Comparison of ENCODE assay signal across 8 mouse cellular contexts in the genomic region with DNA sequence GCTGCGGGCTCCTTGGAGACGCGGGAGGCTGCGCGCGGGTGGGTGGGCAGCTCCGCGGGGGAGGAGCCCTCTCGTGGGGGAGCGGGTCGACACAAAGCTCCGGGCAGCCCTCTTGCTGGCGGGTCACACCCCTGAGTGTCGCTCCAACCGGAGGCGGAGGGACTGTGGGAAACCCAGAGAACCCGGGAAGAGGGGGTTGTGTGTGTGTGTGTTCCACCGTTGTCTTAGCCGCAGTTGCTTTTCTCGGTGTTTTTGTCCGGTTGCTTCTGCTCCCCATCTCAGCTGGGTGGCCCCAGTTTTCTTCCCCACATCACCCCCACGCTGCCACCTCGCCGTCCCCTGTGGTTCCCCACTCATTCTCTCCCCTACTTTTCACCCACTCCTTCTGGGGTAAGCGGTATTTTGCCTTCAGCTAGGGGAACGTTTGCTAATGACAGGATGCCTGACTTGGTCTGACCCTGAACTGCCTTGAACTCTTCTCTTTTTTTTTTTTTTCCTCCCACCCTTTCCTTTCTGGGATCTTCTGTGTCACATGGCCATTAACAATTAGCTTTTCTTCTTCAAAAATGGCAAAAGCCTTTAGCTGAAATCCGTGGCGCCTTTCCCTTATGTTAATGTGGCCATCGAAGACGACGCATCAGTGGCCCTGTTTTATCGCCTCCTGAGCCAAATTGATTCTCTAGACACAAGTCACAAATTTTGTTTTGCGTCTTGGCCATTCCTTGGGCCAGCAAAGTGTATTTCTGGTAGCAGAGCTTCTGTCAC. TPM values are rescaled to one million over a fixed set of nuclear protein-coding genes. Genes with fewer than 3 reads are reported as not detected.
DNase-seq lines count a peak whose midpoint lies in the region; ATAC-seq and TF ChIP-seq lines count a peak whose summit lies in the region.

No protein-coding gene starts in this region.

- H3K79me2 ChIP-seq in myocyte (ENCODE audit: control insufficient read depth, insufficient read depth) = peaks cover 52% of the 10 kb centered on the region

- 2% methylated on average over 33 of the region's 33 CpGs for WGBS in kidney, adult 2 months
- under 1% methylated on average over 20 of the region's 33 CpGs for WGBS in liver, embryonic 12.5 days (ENCODE audit: insufficient replicate concordance)

- H3K27ac ChIP-seq in kidney, adult 2 months (ENCODE audit: insufficient read depth, low read depth, low read length) = peak overlapping the region; percentile 98
- peak overlapping the region; percentile 99 for H3K27ac ChIP-seq in liver, embryonic 12.5 days

- TF ChIP-seq POLR2A in kidney, adult 2 months (IDR thresholded peaks at IDR 0.05; ENCODE audit: low read depth, low read length) = no peak
- no peak for TF ChIP-seq POLR2A in myocyte (IDR thresholded peaks at IDR 0.05; ENCODE audit: insufficient read length, low read depth)

- peak overlapping the region; percentile 78 for H3K4me3 ChIP-seq in kidney, adult 2 months (ENCODE audit: insufficient read depth, low read depth, low read length)
- H3K4me3 ChIP-seq in liver, embryonic 12.5 days = peak overlapping the region; percentile 99
- H3K4me3 ChIP-seq in myocyte = peak overlapping the region; percentile 47

- H3K4me1 ChIP-seq in kidney, adult 2 months (ENCODE audit: control insufficient read depth, insufficient read depth, low read length) = peaks cover 17% of the 10 kb centered on the region; the same call in 1 of the 2 replicates
- H3K4me1 ChIP-seq in liver, embryonic 12.5 days = peaks cover 54% of the 10 kb centered on the region

- POLR2A ChIA-PET in Patski (lab: Charles Lee) = interaction anchor here (0.7 to 1.9 kb wide), 5 partner anchors 34 to 111 kb away, joined by 3 to 8 read pairs (median 5); a partner anchor contains a TSS

- CTCF ChIA-PET in Patski (lab: Charles Lee) = interaction anchor here (1.0 to 2.6 kb wide), 6 partner anchors 33 to 131 kb away, joined by 3 to 11 read pairs (median 3); no protein-coding TSS in a partner anchor

- H3K9ac ChIP-seq in liver, embryonic 12.5 days = peak overlapping the region; percentile 99

- H3K9me3 ChIP-seq in liver, embryonic 12.5 days (replicated peaks) = no peaks in the 10 kb centered on the region

- H3K36me3 ChIP-seq in kidney, adult 2 months (ENCODE audit: control insufficient read depth, insufficient read depth, low read length) = no peaks in the 10 kb centered on the region
- no peaks in the 10 kb centered on the region for H3K36me3 ChIP-seq in liver, embryonic 12.5 days
- no peaks in the 10 kb centered on the region for H3K36me3 ChIP-seq in myocyte (ENCODE audit: control insufficient read depth, insufficient read depth)

- in situ Hi-C loops in Patski (cut with MboI; ENCODE audit: low pct_unique_long_range_greater_than_20kb) = loop anchor here (10.0 kb wide), 2 partner anchors 73 to 263 kb away; no protein-coding TSS in a partner anchor

- ATAC-seq in Patski = peak; percentile 34
- peak; percentile 42 for ATAC-seq in liver, embryonic 12.5 days

- peak overlapping the region; percentile 94 for H3ac ChIP-seq in myocyte (ENCODE audit: control insufficient read depth, insufficient read length)

- no peaks in the 10 kb centered on the region for H3K27me3 ChIP-seq in Patski
- no peaks in the 10 kb centered on the region for H3K27me3 ChIP-seq in kidney, adult 2 months (replicated peaks; ENCODE audit: control insufficient read depth, insufficient read depth, low read length)
- no peaks in the 10 kb centered on the region for H3K27me3 ChIP-seq in liver, embryonic 12.5 days (replicated peaks)
- no peaks in the 10 kb centered on the region for H3K27me3 ChIP-seq in myocyte (ENCODE audit: control insufficient read depth, insufficient read depth, insufficient read length)

- peak overlapping the region; percentile 79 for H3K4me2 ChIP-seq in liver, embryonic 12.5 days
- H3K4me2 ChIP-seq in myocyte (ENCODE audit: low read depth) = peak overlapping the region; percentile 75

- DNase-seq in CD4-positive helper T cell, adult 2 months (ENCODE audit: low read depth, low spot score) = peak; percentile 84
- DNase-seq in Patski (ENCODE audit: low read depth, low spot score) = no peak
- peak; percentile 71 for DNase-seq in embryo, embryonic 11 days
- DNase-seq in heart, adult 8-10 months (ENCODE audit: low spot score) = peak; percentile 61
- DNase-seq in kidney, adult 2 months = peak; percentile 59
- DNase-seq in yolk sac, embryonic 10.5 days (ENCODE audit: low spot score) = peak; percentile 47

- TF ChIP-seq CTCF in Patski (IDR thresholded peaks at IDR 0.05) = no peak
- TF ChIP-seq CTCF in kidney, adult 2 months (conservative IDR thresholded peaks at IDR 0.05; ENCODE audit: insufficient read depth, insufficient read length, low read depth, low read length) = no peak

TF ChIP-seq in myocyte, 11 proteins besides CTCF, POLR2A, EP300 and RAD21:
- TF ChIP-seq MYOD1 (IDR thresholded peaks at IDR 0.05; ENCODE audit: control insufficient read depth in 1 of 3, insufficient read length in 2 of 3, low read depth in 2 of 3) = no peak
- no peak for TF ChIP-seq TCF12 (IDR thresholded peaks at IDR 0.05; ENCODE audit: insufficient read depth, poor library complexity, severe bottlenecking)
- TF ChIP-seq TCF3 (IDR thresholded peaks at IDR 0.05; ENCODE audit: insufficient read length, low read depth) = no peak
- TF ChIP-seq CEBPB (IDR thresholded peaks at IDR 0.05; ENCODE audit: insufficient read depth, poor library complexity, severe bottlenecking) = no peak
- TF ChIP-seq USF1 (IDR thresholded peaks at IDR 0.05; ENCODE audit: low read depth) = peak; percentile 80
- TF ChIP-seq POLR2AphosphoS2 (IDR thresholded peaks at IDR 0.05; ENCODE audit: insufficient read length, low read depth) = peak; percentile 20
- no peak for TF ChIP-seq MAX (IDR thresholded peaks at IDR 0.05; ENCODE audit: low read depth)
- TF ChIP-seq SRF (IDR thresholded peaks at IDR 0.05; ENCODE audit: control insufficient read depth, insufficient read length, low read depth) = no peak
- no peak for TF ChIP-seq REST (IDR thresholded peaks at IDR 0.05; ENCODE audit: insufficient read depth, insufficient read length)
- no peak for TF ChIP-seq E2F4 (IDR thresholded peaks at IDR 0.05; ENCODE audit: insufficient read depth)
- no peak for TF ChIP-seq MYOG (IDR thresholded peaks at IDR 0.05; ENCODE audit: control insufficient read depth in 1 of 3, insufficient read depth in 1 of 3, insufficient read length in 2 of 3, low read depth in 2 of 3)

RNA-seq across cellular contexts. Expression of a gene that starts 1.0 kb away (rescaled TPM):
- polyA plus RNA-seq in Patski (2021) (29.9 TPM), myocyte (2012; fragmentation: generic; extraction: Trizol) (11.8 TPM)
- 10 to 100 TPM; 12.3 to 18.1 (median 16.0) TPM for total RNA-seq in heart, adult 8-10 months (2022)
- 8.7 and 9.5 TPM in 2 replicates for polyA plus RNA-seq in kidney, adult 2 months (2012; rRNA removed)
- 22.3 and 23.0 TPM in 2 replicates for polyA plus RNA-seq in liver, embryonic 12.5 days (2016; fragmentation: Nextera tagmentation; extraction: Ambion mirVana)

Comparison
In these comparisons a context has a peak if more than half of its experiments do, and no peak if none do; other contexts are left out.
1. H3K4me3 ChIP-seq: peak in every context shown above with its lines; median percentile 99 in liver, embryonic 12.5 days; 78 in kidney, adult 2 months; 47 in myocyte.